Comparison of ENCODE assay signal across 21 mouse cellular contexts in genomic region chr5:132827555-132828333, GRCm38 (mm10).
DNase-seq lines count a peak whose midpoint lies in the region; ATAC-seq and TF ChIP-seq lines count a peak whose summit lies in the region.
"Had no signal": no experiment of that assay in that cellular context is flagged by ENCODE, and none has a peak within 500 bp of the region (broad histone marks: within the 10 kb centered on the region; RNA-seq: fewer than 3 reads in every experiment).

No protein-coding gene starts in this region.

- H3K4me3 ChIP-seq in stomach, embryonic 16.5 days (replicated peaks; ENCODE audit: low read length): no peak overlapping the region
- H3K4me3 ChIP-seq in stomach, postnatal 0 days (ENCODE audit: low read depth, low read length): no peak overlapping the region
- H3K4me3 ChIP-seq in kidney, embryonic 14.5 days (ENCODE audit: low read length): no peak overlapping the region
- H3K4me3 ChIP-seq: forebrain, embryonic 10.5 days; hindbrain, embryonic 12.5 days; intestine, embryonic 15.5 days; limb, embryonic 12.5 days; liver, embryonic 15.5 days had no signal

- no peak overlapping the region for H3K27ac ChIP-seq in stomach, embryonic 16.5 days (ENCODE audit: low read length)
- H3K27ac ChIP-seq in stomach, postnatal 0 days (replicated peaks): no peak overlapping the region
- no peak overlapping the region for H3K27ac ChIP-seq in kidney, embryonic 14.5 days (ENCODE audit: low read depth, low read length)
- H3K27ac ChIP-seq: forebrain, embryonic 10.5 days; hindbrain, embryonic 12.5 days; intestine, embryonic 15.5 days; limb, embryonic 12.5 days; liver, embryonic 15.5 days had no signal

- TF ChIP-seq EP300 in stomach, postnatal 0 days (optimal IDR thresholded peaks at IDR 0.05): no peak

- no peaks in the 10 kb centered on the region for H3K36me3 ChIP-seq in stomach, embryonic 16.5 days (ENCODE audit: control insufficient read depth, insufficient read depth, low read length)
- H3K36me3 ChIP-seq in stomach, postnatal 0 days (ENCODE audit: control insufficient read depth, insufficient read depth, low read length): no peaks in the 10 kb centered on the region
- no peaks in the 10 kb centered on the region for H3K36me3 ChIP-seq in kidney, embryonic 14.5 days (ENCODE audit: control insufficient read depth, insufficient read depth, low read length)
- H3K36me3 ChIP-seq: forebrain, embryonic 10.5 days; hindbrain, embryonic 12.5 days; intestine, embryonic 15.5 days; limb, embryonic 12.5 days; liver, embryonic 15.5 days had no signal

- H3K4me2 ChIP-seq in stomach, embryonic 16.5 days (ENCODE audit: low read depth, low read length): no peak overlapping the region
- no peak overlapping the region for H3K4me2 ChIP-seq in stomach, postnatal 0 days (replicated peaks; ENCODE audit: low read depth)
- no peak overlapping the region for H3K4me2 ChIP-seq in kidney, embryonic 14.5 days (replicated peaks; ENCODE audit: low read depth, low read length)
- H3K4me2 ChIP-seq: heart, embryonic 11.5 days; hindbrain, embryonic 12.5 days; intestine, embryonic 15.5 days; limb, embryonic 12.5 days; liver, embryonic 15.5 days had no signal

- no peak for TF ChIP-seq CTCF in stomach, postnatal 0 days (IDR thresholded peaks at IDR 0.05; ENCODE audit: low read depth)

- intact Hi-C loops in left cerebral cortex, postnatal 25 days (cut with DNase I): no loop called here
- intact Hi-C loops in left cerebral cortex, postnatal 4 days (cut with DNase I): no loop called here

- no peaks in the 10 kb centered on the region for H3K27me3 ChIP-seq in stomach, embryonic 16.5 days (ENCODE audit: control insufficient read depth, insufficient read depth, low read length)
- no peaks in the 10 kb centered on the region for H3K27me3 ChIP-seq in stomach, postnatal 0 days (ENCODE audit: control insufficient read depth, insufficient read depth, low read length)
- no peaks in the 10 kb centered on the region for H3K27me3 ChIP-seq in kidney, embryonic 14.5 days (ENCODE audit: control insufficient read depth, insufficient read depth, low read length)
- H3K27me3 ChIP-seq: hindbrain, embryonic 12.5 days; intestine, embryonic 15.5 days; liver, embryonic 15.5 days had no signal

- H3K9ac ChIP-seq in stomach, embryonic 16.5 days (ENCODE audit: low read length): no peak overlapping the region
- no peak overlapping the region for H3K9ac ChIP-seq in stomach, postnatal 0 days (ENCODE audit: low read length)
- H3K9ac ChIP-seq in kidney, embryonic 14.5 days (ENCODE audit: low read depth, low read length): no peak overlapping the region
- H3K9ac ChIP-seq: hindbrain, embryonic 12.5 days; intestine, embryonic 15.5 days; limb, embryonic 12.5 days; liver, embryonic 15.5 days had no signal

- WGBS in stomach, embryonic 16.5 days: 67% methylated on average over 10 of the region's 10 CpGs
- WGBS in stomach, postnatal 0 days: 56% methylated on average over 10 of the region's 10 CpGs
- WGBS in kidney, embryonic 14.5 days: 84% methylated on average over 10 of the region's 10 CpGs

- no peaks in the 10 kb centered on the region for H3K9me3 ChIP-seq in stomach, embryonic 16.5 days (replicated peaks; ENCODE audit: control insufficient read depth, low read length)
- H3K9me3 ChIP-seq in stomach, postnatal 0 days (ENCODE audit: control insufficient read depth, low read length): no peaks in the 10 kb centered on the region
- H3K9me3 ChIP-seq in kidney, embryonic 14.5 days (ENCODE audit: control insufficient read depth, low read length): no peaks in the 10 kb centered on the region
- H3K9me3 ChIP-seq: forebrain, embryonic 10.5 days; hindbrain, embryonic 12.5 days; intestine, embryonic 15.5 days; limb, embryonic 12.5 days; liver, embryonic 15.5 days had no signal

- 0 out of 2 replicates have a peak, but pooled peaks have one; percentile 25 for ATAC-seq in stomach, embryonic 16.5 days (ENCODE audit: insufficient read depth, low FRiP score)
- no peak for ATAC-seq in stomach, postnatal 0 days (ENCODE audit: low FRiP score, low TSS enrichment)
- no peak for ATAC-seq in kidney, embryonic 14.5 days (ENCODE audit: low FRiP score, low TSS enrichment)
- ATAC-seq: intestine, embryonic 15.5 days; midbrain, embryonic 16.5 days had no signal

- peaks cover 3% of the 10 kb centered on the region; the same call in 1 of the 2 replicates for H3K4me1 ChIP-seq in stomach, embryonic 16.5 days (ENCODE audit: control insufficient read depth, insufficient read depth, low read length)
- no peaks in the 10 kb centered on the region; the same call in 1 of the 2 replicates for H3K4me1 ChIP-seq in stomach, postnatal 0 days (replicated peaks; ENCODE audit: control insufficient read depth, insufficient read depth)
- no peaks in the 10 kb centered on the region for H3K4me1 ChIP-seq in kidney, embryonic 14.5 days (ENCODE audit: control insufficient read depth, insufficient read depth, low read length)
- H3K4me1 ChIP-seq: forebrain, embryonic 10.5 days; hindbrain, embryonic 12.5 days; intestine, embryonic 15.5 days; liver, embryonic 15.5 days had no signal

- peak; percentile 4 to 11 for DNase-seq in frontal cortex, postnatal 36 days (ENCODE audit: low spot score in 2 of 2)
- no peak for DNase-seq in frontal cortex, postnatal 25 days (ENCODE audit: low spot score in 2 of 2)
- peak; percentile 3 to 41 for DNase-seq in left cerebral cortex, postnatal 25 days (ENCODE audit: low spot score in 2 of 2)
- no peak for DNase-seq in left cerebral cortex, postnatal 4 days
- DNase-seq in stomach, postnatal 0 days (ENCODE audit: low spot score): no peak
- no peak for DNase-seq in adrenal gland, postnatal 25 days
- DNase-seq: B cell, adult 2 months; cerebellum, adult 9-10 months; heart, postnatal 10 days; kidney, adult 9 months; kidney, postnatal 36 days; thymus, postnatal 25 days had no signal

Comparison
In these comparisons a context has a peak if more than half of its experiments do, and no peak if none do; other contexts are left out.
1. DNase-seq: peak in frontal cortex, postnatal 36 days (2 of 2) and left cerebral cortex, postnatal 25 days (2 of 2); none in frontal cortex, postnatal 25 days (0 of 2), left cerebral cortex, postnatal 4 days (single experiment), stomach, postnatal 0 days (single experiment) and adrenal gland, postnatal 25 days (single experiment).